Mouse (Mus musculus): Measurements from ENCODE around the gene Cacna2d3. TPM values are rescaled to one million over a fixed set of nuclear protein-coding genes. Genes with fewer than 3 reads are reported as not detected.

The Cacna2d3 gene
- total RNA-seq (2023), result not detected

DNA sequence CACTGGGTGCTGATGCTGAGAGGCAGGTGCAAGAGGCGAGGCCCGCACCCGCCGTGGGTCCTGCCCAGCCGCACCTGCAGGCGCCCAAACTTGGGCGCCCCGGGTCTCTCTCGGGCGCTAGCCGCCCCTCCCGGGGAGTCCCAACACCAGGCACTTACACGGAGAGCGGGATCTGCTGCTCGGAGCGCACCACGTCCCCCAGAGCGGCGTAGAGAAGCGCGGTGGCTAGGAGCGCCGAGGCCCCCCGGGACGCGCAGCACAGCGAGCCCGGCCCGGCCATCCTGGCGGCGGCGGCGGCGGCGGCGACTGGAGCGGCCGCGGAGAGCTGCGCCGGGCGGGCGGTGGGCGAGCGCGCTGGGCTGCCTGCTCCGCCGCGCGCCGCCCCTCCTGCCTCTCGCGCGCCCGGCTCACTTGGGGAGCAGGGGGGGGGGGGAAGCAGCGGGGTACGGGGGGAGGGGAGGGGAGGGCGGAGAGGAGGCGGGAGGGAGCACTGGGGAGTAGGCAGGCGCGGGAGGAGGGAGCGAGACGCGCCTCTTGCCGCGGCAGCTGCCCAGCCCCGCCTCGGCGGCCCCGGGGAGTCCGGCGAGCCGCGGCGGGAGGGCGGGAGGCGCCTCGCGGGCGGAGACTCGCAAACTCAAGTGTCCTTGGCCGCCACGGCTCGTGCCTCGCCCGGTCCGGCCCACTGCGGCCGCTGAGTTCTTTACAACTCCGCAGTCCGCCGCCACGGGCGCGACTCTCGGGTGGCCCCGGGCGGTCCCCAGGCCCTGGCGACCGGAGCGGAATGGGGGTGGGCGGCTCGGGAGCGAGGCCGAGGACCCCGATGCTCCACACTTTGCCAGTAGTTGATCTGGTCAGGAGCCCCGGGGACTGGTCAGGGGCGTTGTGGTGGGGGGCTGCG is at the start of gene Cacna2d3:
Cacna2d3 (minus strand) TSS at position 377 of the 898 bp plus-strand sequence.

DNA sequence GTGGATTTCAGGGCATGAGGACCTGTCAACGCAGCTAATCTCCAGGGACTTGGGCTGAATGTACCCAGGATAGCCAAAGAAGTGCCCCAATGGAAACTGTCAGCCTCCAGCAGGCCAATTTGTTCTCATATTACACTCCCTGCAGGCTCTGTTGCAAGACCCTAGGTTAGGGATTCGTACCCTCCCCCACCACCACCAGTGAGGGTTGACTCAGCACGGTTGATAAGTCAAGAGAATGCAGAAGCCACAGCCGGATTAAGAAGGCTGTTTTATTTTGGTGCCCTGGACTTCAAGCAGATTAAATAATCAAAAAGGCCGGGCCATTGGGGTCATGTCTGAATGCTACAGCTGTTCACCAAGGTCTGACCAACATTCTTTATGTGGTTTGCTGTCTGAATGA is 703.8 kb downstream of the Cacna2d3 start, which contains the start of gene Lrtm1:
Lrtm1 (plus strand) TSS at position 326 of the 400 bp plus-strand sequence.

Other genes starting within 250 kb of the Cacna2d3 start
- 185 TPM for gene Selenok, start 246.4 kb upstream of the Cacna2d3 start, total RNA-seq (2023)

Measured in CD4-positive naive resting alpha-beta T cell, adult 76 days (primary cell).